Mouse (Mus musculus): ENCODE results near the gene Gm4969. TPM values are rescaled to one million over a fixed set of nuclear protein-coding genes. Genes with fewer than 3 reads are reported as not detected.

The Gm4969 gene
- total RNA-seq (2023), result not detected in 2 replicates

GRCm38 (mm10) chr7:19118028-19118771, at the start of gene Gm4969:
Gene Gm4969, minus strand, starts transcription at chr7:19118368.

GRCm38 (mm10) chr7:19165656-19166423, 47.7 kb upstream of the Gm4969 start, which contains the start of gene Gipr:
Gene Gipr, minus strand, starts transcription at chr7:19166127.

DNA sequence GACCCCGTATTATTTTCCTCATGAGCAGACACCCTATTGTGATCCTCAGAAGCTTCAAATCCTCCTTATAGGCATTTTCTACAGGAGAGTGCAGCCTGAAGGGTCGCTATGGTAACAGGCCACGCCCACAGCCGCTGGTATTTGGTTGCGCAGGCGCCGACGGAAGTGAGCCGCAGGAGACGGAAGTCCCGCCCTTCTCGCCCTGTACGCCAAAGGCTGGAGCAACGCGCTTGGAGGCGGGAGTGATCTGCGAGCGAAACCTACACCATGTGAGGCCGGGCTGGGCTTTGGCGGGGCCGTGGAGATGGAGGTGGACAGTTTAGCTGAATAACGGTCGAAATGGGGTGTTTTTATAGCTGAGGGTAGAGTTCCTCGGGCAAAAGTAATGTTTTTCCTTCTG, 31.5 kb upstream of the Gm4969 start, which contains the start of gene Snrpd2:
Gene Snrpd2 (plus strand): TSS at position 97 of the 400 bp plus-strand sequence.

DNA sequence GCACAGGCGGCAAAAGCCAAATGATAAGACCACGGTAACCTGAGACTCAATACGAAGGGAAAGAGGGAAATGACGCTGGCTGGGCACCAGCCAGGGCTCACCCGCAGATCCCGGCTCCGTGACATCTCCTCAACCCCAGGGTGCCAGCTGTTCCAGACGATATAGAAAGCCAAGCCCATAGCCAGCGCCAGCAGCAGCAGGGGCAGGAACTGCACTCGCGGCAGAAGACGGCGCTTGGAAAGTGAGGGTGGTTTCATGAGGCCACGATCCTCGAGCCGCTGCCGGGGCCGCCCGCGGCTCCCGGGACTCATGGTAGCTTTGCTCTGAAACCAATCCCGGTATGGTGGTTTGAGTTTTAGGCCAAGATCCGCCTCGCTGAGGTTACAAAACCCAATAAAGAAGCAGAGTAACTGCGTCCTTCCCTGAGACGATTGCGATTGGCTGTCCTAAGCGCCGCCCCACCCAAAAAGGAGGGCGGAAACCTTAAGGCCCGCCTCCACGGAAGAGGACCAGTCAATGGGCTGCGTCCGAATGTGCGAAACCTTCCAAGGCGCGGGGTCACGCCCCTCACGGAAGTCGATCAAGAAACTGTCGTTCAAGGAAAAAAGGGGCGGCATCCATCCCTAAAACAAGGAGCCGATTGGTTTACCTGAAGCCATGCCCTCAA, 30.8 kb upstream of the Gm4969 start, which contains the start of gene Qpctl:
Gene Qpctl (minus strand): TSS at position 417 of the 667 bp plus-strand sequence.

DNA sequence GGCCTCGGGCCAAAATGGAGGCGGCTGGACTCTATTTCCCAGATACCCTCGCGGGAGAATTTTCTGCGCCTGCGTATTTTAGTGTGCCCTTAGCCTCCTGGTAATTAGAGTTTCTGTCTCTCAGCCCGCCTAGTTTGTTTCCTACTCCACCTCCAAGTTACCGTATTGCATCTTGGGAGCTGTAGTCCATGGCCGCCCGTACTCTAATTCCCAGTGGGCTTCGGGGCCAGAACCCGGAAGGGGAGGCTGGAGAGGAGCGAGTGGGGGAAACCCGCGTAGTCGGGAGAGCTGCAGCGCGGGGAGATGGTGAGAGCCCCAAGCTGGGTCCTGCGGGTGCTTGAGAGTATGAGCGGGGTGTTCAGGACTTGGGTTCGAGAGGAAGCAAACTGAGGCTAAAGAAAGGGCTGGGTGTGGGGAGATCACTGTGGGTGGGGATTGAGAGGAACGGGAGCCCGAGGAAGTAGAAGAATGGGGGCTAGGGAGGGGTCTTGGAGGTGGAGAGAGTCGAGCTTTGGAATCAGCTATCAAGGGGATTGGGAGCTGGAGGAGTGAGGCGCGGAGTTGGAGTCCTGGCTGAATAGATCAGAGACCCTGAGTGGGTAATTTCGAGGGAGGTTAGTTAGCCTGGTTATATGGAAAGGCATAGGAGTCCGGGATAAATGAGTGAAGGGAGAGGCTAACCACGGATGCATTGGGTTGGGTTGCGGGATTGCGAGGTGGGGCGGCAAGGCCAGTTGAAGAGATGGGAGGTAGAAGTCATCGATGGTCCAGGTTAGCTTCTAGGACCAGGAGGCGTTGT, 1.7 kb upstream of the Gm4969 start, which contains the start of gene Fbxo46:
Gene Fbxo46 (plus strand): TSS at position 229 of the 799 bp plus-strand sequence.

DNA sequence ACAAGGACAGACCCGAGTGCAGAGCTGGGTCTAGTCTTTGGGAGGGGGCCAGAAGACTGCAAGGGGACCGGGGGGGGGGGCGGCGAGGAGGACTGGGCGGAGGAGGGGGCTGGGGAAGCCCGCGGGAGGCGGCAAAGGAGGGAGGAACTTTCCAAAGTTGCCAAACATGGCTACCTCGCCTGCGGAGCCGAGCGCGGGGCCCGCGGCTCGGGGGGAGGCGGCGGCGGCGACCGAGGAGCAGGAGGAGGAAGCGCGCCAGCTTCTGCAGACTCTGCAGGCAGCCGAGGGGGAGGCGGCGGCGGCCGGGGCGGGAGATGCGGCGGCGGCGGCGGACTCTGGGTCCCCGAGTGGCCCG, 23.7 kb downstream of the Gm4969 start, which contains the start of gene Six5:
Gene Six5 (plus strand): TSS at position 124 of the 355 bp plus-strand sequence.

DNA sequence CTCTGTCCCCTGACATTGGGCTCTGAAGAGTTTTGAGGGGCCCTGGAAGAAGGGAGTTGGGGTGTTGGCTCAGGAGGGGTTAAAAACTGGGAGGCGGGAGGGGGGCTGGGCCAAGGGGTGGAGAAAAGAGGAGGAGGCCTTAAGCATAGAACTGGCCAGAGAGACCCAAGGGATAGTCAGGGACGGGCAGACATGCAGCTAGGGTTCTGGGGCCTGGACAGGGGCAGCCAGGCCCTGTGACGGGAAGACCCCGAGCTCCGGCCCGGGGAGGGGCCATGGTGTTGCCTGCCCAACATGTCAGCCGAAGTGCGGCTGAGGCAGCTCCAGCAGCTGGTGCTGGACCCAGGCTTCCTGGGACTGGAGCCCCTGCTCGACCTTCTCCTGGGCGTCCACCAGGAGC, 34.5 kb downstream of the Gm4969 start, which contains the start of gene Dmpk:
Gene Dmpk (plus strand): TSS at position 149 of the 400 bp plus-strand sequence.

GRCm38 (mm10) chr7:19075723-19076585, 42.2 kb downstream of the Gm4969 start, which contains the start of gene Dmwd:
Gene Dmwd, plus strand, starts transcription at chr7:19076227.

GRCm38 (mm10) chr7:19054047-19054776, 64.0 kb downstream of the Gm4969 start, which contains the start of gene Rsph6a:
Gene Rsph6a, plus strand, starts transcription at chr7:19054690.

Other genes starting within 250 kb of the Gm4969 start
- 2,075 and 2,383 TPM in 2 replicates for gene Pglyrp1, start 247.0 kb downstream of the Gm4969 start, total RNA-seq (2023)
- gene Ccdc61, start 208.0 kb downstream of the Gm4969 start, total RNA-seq (2023), result 11.2 and 12.3 TPM in 2 replicates
- not detected in 2 replicates for gene Nova2, start 192.5 kb downstream of the Gm4969 start, total RNA-seq (2023)
- gene Nanos2, start 131.0 kb downstream of the Gm4969 start, total RNA-seq (2023), result not detected in 2 replicates
- 0.48 TPM in 1 of 2 replicates, not detected in the other for gene Mypop, start 127.1 kb downstream of the Gm4969 start, total RNA-seq (2023)
- gene Irf2bp1, start 114.3 kb downstream of the Gm4969 start, total RNA-seq (2023), result 11.7 and 14.2 TPM in 2 replicates
- gene Foxa3, start 94.8 kb downstream of the Gm4969 start, total RNA-seq (2023), result not detected in 2 replicates
- 48.2 and 50.0 TPM in 2 replicates for gene Sympk, start 94.0 kb downstream of the Gm4969 start, total RNA-seq (2023)
- gene Rsph6a, start 63.7 kb downstream of the Gm4969 start, total RNA-seq (2023), result not detected in 2 replicates
- 17.9 and 18.4 TPM in 2 replicates for gene Dmwd, start 42.1 kb downstream of the Gm4969 start, total RNA-seq (2023)
- 3.2 and 5.1 TPM in 2 replicates for gene Dmpk, start 34.5 kb downstream of the Gm4969 start, total RNA-seq (2023)
- gene Six5, start 23.8 kb downstream of the Gm4969 start, total RNA-seq (2023), result not detected in 2 replicates
- 10.8 and 13.2 TPM in 2 replicates for gene Fbxo46, start 1.5 kb upstream of the Gm4969 start, total RNA-seq (2023)
- gene Qpctl, start 30.9 kb upstream of the Gm4969 start, total RNA-seq (2023), result 9.2 and 15.5 TPM in 2 replicates
- 23.1 and 30.1 TPM in 2 replicates for gene Snrpd2, start 31.4 kb upstream of the Gm4969 start, total RNA-seq (2023)
- gene Gipr, start 47.8 kb upstream of the Gm4969 start, total RNA-seq (2023), result not detected in 2 replicates
- gene Eml2, start 58.1 kb upstream of the Gm4969 start, total RNA-seq (2023), result 66.7 and 67.7 TPM in 2 replicates
- 0.14 and 0.25 TPM in 2 replicates for gene Gpr4, start 94.2 kb upstream of the Gm4969 start, total RNA-seq (2023)
- 23.2 and 33.0 TPM in 2 replicates for gene Opa3, start 110.0 kb upstream of the Gm4969 start, total RNA-seq (2023)
- gene Vasp, start 153.4 kb upstream of the Gm4969 start, total RNA-seq (2023), result 743 and 770 TPM in 2 replicates
- gene Ppm1n, start 161.7 kb upstream of the Gm4969 start, total RNA-seq (2023), result 1.2 TPM in 2 replicates
- gene Rtn2, start 164.3 kb upstream of the Gm4969 start, total RNA-seq (2023), result not detected in 2 replicates
- gene Fosb, start 191.7 kb upstream of the Gm4969 start, total RNA-seq (2023), result 1,152 and 1,682 TPM in 2 replicates
- 17.8 and 28.2 TPM in 2 replicates for gene Ercc1, start 226.4 kb upstream of the Gm4969 start, total RNA-seq (2023)
- 5.3 TPM in 2 replicates for gene Cd3eap, start 241.1 kb upstream of the Gm4969 start, total RNA-seq (2023)
- 3.0 and 3.8 TPM in 2 replicates for gene Ppp1r13l, start 241.4 kb upstream of the Gm4969 start, total RNA-seq (2023)

All from neutrophil, adult 65 days (primary cell).